Mouse (Mus musculus): ENCODE results near the gene Amh. TPM values are rescaled to one million over a fixed set of nuclear protein-coding genes. Genes with fewer than 3 reads are reported as not detected.

Gene Amh
- total RNA-seq, 2 experiments from 2014 or later: 2.7 to 5.3 TPM

GRCm38 (mm10) chr10:80792175-80793032 lies 12.6 kb upstream of the Amh start:
- DNase-seq (ENCODE audit: low spot score in 2 of 2): no peak
- no peak for TF ChIP-seq CTCF (conservative IDR thresholded peaks at IDR 0.05)
- Histone ChIP-seq H3K27ac (peak overlapping the region; percentile 88), H3K4me3 (no peak overlapping the region)

DNA sequence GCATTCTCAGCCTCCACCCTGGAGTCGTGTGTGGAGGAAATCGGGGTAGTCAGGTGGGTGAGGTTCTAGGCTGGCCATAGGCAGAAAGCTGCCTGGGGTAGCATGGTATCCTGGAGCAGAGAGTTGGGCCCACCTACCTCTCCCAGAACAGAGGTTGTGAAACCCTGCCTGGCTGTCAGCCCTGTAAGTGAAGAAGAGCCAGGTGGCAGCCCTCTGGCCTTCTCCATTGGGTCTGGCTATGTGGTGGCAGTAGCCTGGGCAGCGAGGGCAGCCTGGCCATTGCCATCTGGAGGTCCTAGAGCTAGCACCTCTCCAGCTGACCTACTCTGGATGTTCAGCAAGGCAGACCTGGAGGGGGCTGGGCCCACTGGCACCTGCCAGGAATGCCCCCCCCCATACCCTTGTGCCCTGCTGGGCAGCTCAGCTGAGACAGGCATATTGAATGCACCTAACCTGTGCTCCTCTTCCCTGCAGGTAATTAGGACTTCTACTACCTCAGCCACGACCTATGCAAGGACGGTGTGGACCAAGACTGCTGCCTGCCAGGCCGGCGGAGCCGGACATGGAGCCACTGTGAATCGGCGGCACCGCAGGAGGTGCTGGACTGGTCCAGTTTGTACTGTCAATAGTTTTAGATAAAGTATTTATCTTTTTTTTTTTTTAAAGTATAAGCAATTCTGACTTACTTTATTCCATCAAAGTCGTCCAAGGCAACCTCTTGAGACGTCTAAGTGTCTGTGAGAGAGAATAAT lies 11.8 kb upstream of the Amh start:
- H3K27ac ChIP-seq: peak overlapping the region; percentile 88
- DNase-seq (ENCODE audit: low spot score in 2 of 2): no peak
- no peak for TF ChIP-seq CTCF (conservative IDR thresholded peaks at IDR 0.05)
- H3K4me3 ChIP-seq: no peak overlapping the region

DNA sequence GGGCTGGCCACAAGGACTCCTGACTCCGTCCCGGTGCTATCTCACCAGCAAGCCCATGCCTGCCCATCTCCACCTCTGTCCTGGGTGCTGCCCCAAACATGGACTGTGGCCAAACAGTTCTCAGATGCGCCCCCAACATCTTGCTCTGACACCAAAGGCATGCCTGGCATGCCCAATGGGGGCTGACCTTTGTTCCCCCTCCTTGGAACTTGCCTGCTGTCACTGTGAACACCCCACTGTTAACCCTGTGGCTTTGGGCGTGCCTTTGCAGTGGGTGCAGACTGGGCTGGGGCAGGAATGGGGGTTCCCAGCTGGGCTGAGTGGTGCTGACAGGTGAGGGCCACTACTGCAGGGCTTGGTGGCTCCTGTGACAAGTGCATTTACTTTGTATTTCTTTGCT lies 11.2 kb upstream of the Amh start:
- DNase-seq (ENCODE audit: low spot score in 2 of 2): no peak
- H3K27ac ChIP-seq: no peak overlapping the region
- no peak overlapping the region for H3K4me3 ChIP-seq
- TF ChIP-seq CTCF (conservative IDR thresholded peaks at IDR 0.05): no peak

DNA sequence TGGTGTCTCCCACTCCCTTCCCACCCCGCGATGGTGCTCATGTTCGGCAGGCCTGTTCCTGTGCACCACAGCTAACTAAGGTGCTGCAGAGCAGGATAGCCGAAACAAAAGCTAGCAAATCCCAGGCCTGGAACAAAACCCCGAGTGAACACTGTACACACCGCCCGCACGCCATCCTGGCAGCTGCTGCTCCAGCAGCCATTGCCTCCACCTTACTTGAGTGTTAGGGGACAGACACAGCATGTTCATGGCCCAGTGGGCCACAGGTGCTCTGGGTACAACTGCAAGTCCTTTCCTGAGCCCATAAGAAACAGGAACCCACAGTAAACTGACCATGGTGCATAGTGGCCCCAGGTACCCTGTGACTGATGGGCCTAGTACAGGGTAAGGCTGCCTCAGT lies 10.3 kb upstream of the Amh start:
- H3K4me3 ChIP-seq: no peak overlapping the region
- H3K27ac ChIP-seq: peak overlapping the region; percentile 99; the same call in 1 of the 2 replicates
- DNase-seq (ENCODE audit: low spot score in 2 of 2): no peak
- no peak for TF ChIP-seq CTCF (conservative IDR thresholded peaks at IDR 0.05)

- DNase-seq (ENCODE audit: low spot score in 2 of 2): no peak
- TF ChIP-seq CTCF (conservative IDR thresholded peaks at IDR 0.05): no peak
- Histone ChIP-seq H3K27ac (peak overlapping the region; percentile 99), H3K4me3 (peak overlapping the region; percentile 93; the same call in 1 of the 2 replicates)
Measured at GRCm38 (mm10) chr10:80796307-80796848, 8.7 kb upstream of the Amh start.

GRCm38 (mm10) chr10:80797186-80798149 lies 7.6 kb upstream of the Amh start:
- no peak for DNase-seq (ENCODE audit: low spot score in 2 of 2)
- Histone ChIP-seq H3K27ac (peak overlapping the region; percentile 99), H3K4me3 (peak overlapping the region; percentile 93)
- no peak for TF ChIP-seq CTCF (conservative IDR thresholded peaks at IDR 0.05)

- DNase-seq (ENCODE audit: low spot score in 2 of 2): peak; percentile 95
- peak within 1 kb of the TSS; percentile 99 for H3K27ac ChIP-seq
- TF ChIP-seq CTCF (conservative IDR thresholded peaks at IDR 0.05): peak; percentile 40; the same call in 1 of the 2 replicates
- peak within 1 kb of the TSS; percentile 93 for H3K4me3 ChIP-seq
Measured at GRCm38 (mm10) chr10:80798150-80799006, 6.7 kb upstream of the Amh start, which contains the start of the genes Sf3a2 and Plekhj1. Sf3a2 (plus strand) TSS chr10:80798198. Plekhj1 (minus strand) TSS chr10:80798626.

GRCm38 (mm10) chr10:80799070-80799566 lies 5.9 kb upstream of the Amh start:
- no peak for TF ChIP-seq CTCF (conservative IDR thresholded peaks at IDR 0.05)
- H3K27ac ChIP-seq: peak overlapping the region; percentile 99
- DNase-seq (ENCODE audit: low spot score in 2 of 2): no peak

GRCm38 (mm10) chr10:80802204-80802912 lies 2.7 kb upstream of the Amh start:
- TF ChIP-seq CTCF (conservative IDR thresholded peaks at IDR 0.05): no peak
- no peak overlapping the region for H3K27ac ChIP-seq
- no peak overlapping the region for H3K4me3 ChIP-seq
- no peak for DNase-seq (ENCODE audit: low spot score in 2 of 2)

More at GRCm38 (mm10) chr10:80799070-80799566, 5.9 kb upstream of the Amh start:
- peak overlapping the region; percentile 93 for H3K4me3 ChIP-seq

DNA sequence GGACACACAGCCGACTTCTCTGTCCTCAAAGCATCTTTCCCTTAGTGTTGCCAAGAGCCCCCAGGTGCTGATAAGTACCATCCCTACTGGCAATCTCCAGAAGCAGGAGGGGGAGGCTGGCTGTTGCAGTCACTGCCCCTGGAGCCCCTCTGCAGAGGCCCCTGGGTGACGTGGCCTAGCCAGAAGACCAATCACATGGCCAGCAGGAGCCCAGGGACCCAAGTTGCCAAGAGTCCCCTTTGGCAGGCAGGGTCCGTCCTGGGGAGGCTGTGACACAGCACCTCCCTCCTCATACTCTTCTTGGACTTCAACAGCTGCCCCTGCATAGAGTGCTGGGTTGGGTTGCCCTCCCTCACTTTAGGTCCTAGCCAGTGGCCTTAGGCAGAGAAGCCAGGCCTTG lies 2.0 kb upstream of the Amh start:
- no peak for TF ChIP-seq CTCF (conservative IDR thresholded peaks at IDR 0.05)
- no peak for DNase-seq (ENCODE audit: low spot score in 2 of 2)

More for the DNA sequence above, 2.0 kb upstream of the Amh start:
- Histone ChIP-seq H3K27ac (no peak overlapping the region), H3K4me3 (no peak overlapping the region)
